Mouse (Mus musculus): ENCODE measurements at regions not wholly inside any gene's neighbourhood (a gene's known extent, or its start where the extent isn't known, plus 50 kb on each side); places are given as distances from the start of the nearest gene placed in this dataset.
"Not testable (repeated sequence)": the region's sequence is repeated elsewhere in the genome, so short reads cannot be mapped to it uniquely, and the experiment has no call there.

DNA sequence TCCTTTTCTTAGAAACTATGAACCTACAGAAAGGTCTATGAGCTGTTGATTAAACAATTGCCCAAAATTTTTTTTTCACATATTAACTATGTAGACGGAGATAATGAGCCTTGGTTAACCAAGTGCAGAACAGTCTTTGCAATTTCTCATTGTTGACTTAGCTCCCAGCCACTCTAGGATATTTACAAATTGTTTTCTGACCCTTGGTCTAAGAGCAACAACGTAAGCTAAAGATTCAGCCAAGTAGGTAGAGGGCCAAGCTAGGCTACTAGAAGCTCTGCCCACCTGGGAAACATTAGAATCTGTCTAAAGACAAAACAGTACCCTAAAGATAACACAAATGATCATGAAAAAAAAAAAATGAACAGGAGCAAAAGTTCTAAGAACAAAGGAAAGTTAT is 67.5 kb upstream of the Map9 start:
- no peak for DNase-seq

DNA sequence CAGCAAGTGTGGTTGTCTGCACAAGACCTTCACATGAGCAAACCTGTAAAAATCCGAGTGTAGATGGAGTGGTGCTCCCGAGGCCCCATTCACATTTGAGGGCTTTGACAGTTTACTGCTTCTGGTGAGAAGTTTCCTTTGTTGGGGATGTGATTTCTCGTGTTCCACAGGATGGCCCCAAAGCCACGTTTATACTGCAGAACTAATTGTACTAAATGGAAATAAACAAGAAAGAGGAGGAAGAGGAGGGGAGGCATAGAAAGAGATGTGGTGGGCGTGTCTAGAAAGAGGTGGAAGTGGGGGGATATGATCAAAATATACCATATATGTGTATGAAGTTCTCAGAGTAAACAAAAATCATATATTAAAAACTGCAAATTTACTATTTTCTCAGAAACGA is 68.8 kb upstream of the Map9 start:
- DNase-seq = no peak

DNA sequence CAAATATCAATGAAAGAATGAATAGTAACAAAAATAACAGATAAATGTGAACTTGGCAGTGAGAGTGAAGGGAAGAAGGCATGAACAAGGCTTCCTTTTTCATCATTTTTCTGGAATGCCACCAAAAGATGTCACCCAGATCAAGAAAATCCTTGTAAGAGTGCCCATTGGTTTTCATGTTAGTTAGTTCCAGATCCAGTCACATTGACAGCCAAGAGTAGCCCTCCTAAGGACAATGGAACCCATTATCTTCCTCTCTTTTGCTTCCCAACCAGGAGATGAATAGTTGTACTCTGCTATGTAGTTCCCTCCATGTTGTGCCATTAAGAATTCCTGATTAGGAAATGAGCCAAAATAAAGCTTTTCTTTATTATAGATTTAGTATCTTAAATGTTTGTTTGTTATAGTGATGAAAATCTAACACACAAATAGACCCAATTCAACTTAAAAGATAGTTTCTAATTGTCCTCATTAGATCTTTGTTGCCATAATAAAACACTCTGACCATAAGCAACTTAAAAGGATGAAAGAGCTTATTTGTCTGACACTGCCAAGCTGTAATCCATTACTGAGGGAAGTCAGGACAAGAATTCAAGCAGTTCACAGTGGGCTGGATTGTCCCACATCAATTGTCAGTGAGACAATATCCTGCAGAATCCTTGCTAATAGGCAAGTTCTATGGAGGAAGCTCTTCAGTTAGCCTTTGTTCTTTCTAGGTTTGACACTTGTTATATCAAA is 80.7 kb upstream of the Map9 start:
- DNase-seq = no peak

DNA sequence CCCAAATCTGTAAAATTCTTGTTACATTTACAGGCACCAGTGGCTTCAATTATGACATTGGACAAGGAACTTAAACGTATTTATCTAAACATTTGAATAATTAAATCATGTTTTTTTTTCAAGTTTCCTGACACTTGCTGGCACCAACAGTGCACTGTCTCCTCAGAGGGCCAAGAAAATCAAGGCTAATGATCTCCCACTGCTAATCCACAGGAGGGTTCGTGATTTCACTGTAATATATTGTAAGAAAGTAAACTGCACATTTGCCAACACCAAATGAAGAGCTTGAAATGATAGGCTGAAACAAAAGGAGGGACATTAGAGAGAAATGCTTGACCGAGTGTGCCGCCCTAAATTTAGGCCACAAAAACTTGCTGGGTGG is 82.0 kb upstream of the Map9 start:
- no peak for DNase-seq

DNA sequence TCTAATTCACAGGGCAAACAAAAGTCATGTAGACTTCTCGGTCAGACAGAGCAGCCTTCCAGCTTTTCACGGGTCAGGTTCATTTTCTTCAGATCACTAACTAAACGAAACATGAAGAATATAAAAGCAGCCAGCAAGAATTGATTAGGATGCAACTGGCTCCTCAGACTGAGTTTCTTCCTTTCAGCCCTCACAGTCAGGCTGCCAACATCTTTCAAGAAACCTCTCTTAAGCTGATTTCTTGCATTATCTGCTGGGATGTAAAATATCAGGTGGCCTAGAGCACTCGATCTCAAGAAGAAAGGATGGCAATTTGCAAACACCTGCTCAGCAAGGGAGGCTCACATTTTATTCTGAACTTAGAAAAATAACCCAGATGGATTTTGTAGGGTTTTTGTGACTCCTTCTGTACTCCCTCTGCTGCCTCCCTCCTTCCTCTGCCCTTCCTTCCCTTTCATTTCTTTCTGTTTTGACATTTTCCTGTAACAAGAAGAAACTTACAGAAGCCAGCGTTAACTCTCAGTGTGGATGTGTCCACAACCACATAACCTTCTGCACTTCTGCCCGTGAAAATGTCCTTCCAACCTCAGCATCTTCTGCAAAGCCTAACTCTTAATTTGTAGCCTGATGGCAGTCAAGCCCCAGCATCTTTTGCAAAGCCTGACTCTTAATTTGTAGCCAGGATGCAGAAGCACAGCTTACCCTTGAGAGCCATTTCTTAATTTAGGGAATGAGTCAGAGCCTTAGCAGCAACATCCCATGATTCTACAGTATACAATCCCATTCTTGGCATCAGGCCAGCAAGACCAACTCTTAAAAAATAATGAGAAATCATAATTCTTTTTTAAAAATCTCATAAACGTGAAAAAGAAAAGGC is 82.7 kb upstream of the Map9 start:
- DNase-seq = peak; percentile 4

DNA sequence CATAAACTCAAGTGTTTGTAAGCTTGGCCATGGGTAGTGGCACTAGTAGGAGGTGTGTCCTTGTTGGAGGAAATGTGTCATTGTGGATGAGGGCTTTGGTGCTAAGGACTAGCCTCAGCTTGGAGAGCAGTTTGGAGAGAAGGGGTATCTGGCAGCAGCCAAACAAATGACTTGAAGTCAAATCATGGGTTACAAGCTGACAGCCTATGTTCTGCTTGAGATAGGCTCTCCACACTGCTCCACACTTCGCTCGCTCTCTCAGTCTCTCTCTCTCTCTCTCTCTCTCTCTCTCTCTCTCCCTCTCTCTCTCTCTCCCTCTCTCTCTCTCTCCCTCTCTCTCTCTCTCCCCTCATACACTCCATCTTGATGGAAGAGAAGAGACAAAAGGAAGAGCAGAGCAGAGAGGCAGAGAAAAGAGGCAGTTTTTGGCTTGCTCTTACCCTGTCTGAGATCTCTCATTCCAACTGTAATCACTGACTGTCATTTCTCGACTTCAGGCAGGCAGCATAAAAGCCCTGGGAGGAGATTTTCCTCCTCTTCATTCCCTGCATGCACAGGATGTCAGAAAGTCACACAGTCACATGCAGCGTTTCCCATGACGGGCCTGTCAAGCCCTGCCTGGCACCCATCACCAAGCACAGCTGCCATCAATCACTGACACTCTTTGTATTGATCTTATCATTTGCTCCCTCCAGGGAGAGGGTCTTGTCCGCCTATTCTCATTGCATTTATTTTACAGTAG is 83.5 kb upstream of the Map9 start:
- no peak for DNase-seq

DNA sequence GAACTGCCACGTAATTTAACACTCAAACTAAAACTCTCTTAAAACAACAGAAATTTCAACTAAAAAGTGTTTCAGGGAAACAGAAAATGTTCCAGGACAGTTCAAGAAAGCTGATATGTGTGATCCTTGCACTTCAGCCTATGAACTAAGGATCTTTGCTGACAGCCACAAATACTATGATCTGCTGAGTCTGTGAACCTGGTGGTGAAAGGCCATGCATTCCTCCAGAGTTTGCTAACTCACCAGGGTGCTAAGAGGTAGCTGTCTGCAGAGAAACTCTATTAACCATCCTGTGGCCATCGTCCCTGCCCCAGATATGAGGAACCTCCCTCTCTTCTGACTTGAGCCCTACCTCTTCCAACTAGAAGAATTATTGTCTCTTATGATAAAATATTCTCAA is 84.3 kb upstream of the Map9 start:
- not testable (repeated sequence) for DNase-seq

DNA sequence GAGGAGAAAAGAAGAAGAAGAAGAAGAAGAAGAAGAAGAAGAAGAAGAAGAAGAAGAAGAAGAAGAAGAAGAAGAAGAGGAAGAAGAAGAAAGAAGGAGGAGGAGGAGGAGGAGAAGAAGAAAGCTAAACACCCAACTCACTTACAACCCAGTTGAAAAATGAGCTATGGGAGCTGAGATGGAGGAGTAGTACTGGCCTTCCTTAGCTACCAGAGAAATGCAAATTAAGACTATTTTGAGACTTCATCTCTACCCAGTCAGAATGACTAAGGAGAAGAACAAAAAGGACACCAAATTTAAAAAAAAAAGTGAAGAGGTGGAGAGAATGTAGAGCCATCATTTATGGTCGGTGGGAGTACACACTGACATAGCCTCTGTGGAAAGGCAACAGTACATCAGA is 85.9 kb upstream of the Map9 start:
- DNase-seq = no peak

DNA sequence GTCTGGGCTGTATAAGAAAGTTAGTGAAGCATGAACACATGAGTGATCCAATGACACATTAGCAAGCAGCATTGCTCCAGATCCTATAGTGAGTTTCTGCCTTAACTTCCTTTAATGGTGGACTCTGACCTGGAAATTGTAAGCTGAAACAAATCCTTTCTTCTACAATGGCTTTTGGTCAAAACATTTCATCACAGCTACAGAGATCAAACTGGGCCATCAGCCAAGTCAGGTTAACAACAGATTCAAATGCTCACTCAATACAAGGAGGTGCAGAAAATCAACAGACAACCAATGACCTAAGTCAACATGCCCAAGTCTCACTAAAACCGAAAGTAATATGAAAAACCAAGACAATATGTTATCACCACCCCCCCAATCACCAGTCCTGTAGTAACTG is 91.9 kb upstream of the Map9 start:
- DNase-seq = no peak

DNA sequence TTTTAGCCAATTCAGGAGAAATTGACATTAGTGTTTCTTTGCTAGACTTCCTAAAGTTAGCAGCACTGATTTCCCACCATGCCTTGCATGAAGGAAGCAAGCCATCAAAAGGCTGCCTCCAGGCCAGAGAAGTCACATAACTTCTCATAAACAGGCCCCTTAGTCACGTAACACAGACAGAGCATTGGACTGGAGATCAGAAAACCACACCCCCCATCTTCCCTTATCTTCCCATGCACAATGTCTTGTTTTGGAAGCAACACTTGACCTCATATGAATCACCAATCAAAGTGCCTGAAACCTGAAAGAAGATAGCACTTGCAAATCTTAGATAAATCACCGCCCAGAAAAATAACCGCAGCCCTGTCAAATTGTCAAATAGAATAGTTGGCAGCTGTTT is 95.9 kb upstream of the Map9 start:
- no peak for DNase-seq

DNA sequence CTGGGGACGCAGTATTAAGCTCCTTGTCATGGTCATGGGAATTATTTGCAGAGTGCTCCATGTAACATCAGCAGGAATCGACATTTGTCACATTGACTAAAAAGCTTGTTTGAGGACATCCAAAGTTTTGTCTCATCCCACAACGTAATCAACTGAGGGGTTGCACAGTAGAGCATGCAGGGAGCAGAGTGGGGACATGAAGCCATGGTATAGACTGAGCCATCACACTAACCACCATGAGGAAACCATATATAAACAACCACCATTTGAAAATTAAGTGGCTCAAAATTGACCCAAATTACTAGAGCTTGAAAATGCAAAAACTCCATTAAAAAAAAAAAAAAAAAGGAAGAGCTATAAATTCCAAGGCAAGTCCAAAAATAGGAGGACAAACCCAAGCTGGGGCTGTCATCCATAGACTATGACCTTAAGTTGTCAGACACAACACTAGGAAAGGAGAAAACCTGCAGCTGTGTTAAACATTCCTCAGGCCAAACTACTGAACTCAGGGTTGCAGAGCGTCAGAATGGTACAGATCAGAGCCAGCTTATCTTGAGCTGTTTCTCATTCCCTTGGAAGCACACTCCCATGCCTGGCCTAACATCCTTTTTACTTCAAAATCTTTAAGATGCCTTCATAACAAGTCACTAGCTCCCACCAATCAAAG is 97.7 kb upstream of the Map9 start:
- DNase-seq = no peak

DNA sequence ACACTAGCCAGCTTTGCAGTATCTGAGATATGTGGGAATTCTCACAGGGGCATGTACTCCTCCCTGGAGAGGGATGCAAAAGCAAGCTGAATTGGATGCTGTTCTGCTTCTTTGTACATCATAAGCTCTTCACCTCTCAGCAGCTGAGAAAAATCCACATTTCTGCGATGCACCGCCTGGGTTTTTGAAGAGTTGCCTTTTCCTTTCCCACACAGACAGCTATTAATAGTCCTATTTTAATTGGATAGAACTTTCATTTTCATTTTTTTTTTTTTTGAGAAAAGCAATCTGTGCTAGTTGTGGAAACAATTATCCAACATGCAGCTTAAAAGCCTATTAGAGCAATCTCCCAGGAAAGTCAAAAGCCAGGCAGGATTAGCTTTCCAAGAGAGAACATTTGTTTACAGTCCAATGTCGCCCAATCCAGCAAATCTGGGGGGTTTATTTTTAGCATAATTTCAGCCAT is 105.2 kb upstream of the Gucy1a1 start:
- DNase-seq = no peak

DNA sequence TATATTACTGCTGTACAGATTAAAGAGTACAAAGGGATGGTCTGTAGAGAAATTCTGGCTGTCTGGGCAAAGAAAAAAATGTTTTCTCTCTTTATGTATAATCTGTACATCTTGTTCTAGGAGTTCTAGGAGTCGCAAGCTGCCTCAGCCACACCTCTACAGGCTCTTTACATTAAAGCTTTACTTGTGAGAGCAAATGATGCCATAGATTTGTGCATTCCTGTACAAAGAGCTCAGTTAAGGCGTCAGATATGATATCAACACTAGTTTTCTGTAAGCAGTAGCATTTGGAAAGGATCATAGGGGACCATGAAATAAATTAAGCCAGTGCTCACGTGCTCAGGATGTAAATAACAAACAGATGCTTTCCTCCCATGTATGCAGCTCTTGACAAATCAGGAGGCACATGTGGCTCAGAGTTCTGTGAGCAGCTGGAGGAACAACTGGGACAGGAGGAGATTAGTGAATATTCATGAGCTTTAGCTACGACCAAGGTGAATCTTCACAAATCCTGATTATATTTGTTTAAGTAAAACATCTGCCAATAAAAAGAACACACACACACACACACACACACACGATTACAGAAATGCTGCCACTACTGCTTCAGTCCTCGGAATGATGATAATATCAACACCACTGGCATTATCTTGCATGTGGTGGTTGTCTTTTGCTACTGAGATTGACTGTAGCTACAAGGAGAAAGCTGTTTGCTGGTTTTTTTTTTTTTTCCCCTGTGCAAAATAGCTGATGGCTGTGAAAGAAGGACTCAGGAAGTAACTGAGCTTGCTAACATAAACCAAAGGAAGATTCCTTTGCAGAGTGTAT is 104.6 kb upstream of the Gucy1a1 start:
- no peak for DNase-seq

DNA sequence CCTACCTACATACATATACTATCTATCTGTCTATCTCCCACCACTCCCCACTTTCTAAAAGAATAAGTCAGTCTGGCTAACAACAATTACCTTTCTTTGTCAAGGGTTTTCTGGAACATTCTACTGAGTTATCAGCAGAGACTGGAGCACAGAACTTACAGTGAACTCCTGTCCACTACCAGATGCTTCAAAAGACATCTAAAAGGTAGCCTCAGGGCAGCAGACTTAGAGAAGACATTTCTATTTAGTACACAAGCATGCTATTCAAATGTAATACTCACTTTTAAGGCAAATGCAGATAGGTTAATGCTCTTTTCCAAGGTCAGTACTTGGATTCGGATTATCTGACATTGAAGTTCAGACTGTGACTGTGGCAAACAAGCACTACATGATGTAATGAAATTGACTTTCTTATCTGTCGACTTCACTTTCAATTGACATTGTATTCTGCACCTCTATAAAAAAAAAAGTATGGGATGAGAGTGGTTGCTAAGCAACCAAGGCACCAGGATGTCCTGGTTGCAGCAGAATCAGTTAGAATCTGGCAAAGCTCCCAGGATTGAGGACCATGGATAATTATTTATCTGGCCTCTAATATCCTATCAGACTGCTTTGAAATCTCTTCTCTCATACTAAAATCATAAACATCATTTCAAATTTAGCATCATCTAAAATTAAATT is 90.9 kb upstream of the Gucy1a1 start:
- DNase-seq = no peak

DNA sequence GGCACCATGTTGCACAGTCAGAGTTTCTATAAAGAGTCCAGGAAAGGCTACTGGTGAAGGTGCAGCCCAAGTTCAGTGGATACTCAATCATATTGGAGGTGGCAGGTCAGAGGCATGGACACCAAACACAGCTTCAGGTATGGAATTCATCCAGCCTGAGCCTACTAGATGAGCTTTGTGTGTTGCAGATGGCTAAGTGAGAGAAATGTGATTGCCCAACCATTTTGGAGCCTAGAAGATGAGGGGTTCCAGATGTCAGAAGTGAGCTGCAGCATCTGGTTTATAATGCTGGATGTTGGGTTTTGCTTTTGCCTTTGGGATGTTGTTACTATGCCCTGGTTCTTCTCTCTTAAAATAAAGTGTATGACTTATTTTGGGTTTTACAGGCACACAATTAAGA is 88.7 kb upstream of the Gucy1a1 start:
- DNase-seq = no peak

DNA sequence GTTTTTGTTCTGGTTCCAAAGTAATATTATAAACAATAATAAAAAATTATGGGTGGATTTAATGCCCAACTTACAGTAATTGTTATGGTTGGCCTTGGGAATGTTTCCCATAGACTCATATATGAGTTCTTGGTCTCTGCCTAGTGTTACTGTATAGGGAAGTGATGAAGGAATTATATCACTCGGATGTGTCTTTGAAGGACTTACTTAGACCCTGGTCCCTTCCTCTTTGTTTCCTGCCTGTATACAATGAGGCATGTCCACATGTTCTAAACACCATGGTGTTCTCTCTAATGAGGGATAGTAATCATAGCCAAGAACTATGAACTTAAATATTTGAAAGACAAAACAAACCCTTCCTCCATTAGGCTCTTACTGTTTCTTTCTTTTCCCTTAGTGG is 77.8 kb upstream of the Gucy1a1 start:
- DNase-seq = no peak

DNA sequence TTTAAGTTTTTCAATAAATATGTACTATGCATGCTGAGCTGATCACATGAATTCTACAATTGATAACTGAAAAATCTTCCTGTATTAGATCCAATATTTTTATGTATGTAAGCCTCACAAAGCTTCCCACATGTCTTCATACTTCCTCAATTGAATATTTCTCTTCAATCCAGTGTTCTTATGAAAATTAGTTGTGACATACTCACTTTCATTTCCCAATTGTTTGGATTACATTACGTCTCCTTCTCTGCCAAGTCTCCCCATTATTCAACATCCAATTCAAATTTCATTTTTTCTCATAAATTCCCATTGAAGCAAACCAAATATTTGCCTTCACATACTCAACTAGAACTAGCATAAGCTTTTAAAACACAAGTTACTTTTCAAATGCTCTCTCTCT is 76.3 kb upstream of the Gucy1a1 start:
- DNase-seq = no peak

DNA sequence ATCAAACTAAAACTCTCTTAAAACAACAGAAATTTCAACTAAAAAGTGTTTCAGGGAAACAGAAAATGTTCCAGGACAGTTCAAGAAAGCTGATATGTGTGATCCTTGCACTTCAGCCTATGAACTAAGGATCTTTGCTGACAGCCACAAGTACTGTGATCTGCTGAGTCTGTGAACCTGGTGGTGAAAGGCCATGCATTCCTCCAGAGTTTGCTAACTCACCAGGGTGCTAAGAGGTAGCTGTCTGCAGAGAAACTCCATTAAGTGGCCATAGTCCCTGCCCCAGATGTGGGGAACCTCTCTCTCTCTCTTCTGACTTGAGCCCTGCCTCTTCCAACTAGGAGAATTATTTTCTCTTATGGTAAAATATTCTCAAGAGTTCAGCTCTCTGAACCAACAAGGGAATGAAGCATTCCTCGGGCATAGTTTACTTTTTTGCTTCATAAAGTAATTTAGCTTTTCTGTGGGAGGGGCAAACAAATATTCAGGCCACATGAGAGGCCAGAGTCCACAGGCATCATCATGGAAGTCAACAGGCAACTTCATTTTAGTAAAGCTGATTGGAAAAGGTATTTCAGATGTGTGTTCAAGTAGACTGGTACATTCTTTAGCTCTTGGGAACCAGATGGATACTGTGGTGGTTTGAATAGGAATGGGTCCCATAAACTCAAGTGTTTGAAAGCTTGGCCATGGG is 73.8 kb upstream of the Gucy1a1 start:
- not testable (repeated sequence) for DNase-seq

DNA sequence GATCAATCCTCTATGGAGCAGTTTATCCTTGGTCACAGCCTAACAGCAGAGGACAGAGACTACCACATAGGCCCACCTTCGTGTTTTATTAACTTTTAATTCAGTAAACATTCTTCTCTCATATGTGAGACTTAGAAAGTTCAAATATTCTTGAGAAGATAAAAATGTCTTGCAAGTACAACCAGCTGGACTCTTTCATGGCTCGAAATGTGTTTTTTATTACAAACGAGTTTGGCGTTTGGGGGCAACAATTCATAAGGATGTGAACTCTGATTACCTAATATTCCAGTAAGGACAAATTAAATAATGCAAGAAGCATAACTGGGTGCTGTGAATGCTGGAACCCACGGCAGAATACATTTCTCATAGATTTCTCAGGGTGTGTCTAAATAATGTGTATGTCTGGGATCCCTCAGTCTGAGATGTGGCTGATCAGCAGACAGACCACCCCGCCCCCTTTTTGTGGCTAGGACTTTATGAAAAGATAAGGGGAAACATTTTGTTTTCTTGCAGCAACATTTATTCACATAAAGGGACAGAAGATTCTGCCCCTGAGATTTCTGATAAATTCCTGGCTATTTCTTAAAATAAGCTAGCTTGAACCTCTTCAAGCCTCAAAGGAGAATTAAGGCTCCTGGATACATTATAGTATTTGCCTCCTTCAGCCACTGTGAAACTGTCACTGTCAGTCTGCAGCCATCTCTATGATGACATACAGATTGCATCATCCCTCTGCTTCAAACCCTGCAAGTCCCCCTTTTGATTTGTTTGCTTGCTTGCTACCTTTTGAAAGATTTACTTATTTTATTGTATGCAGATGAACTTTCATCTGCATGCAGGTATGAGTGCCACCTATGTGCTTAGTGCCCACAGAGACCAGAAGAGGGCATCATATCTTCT is 69.2 kb upstream of the Gucy1a1 start:
- no peak for DNase-seq

DNA sequence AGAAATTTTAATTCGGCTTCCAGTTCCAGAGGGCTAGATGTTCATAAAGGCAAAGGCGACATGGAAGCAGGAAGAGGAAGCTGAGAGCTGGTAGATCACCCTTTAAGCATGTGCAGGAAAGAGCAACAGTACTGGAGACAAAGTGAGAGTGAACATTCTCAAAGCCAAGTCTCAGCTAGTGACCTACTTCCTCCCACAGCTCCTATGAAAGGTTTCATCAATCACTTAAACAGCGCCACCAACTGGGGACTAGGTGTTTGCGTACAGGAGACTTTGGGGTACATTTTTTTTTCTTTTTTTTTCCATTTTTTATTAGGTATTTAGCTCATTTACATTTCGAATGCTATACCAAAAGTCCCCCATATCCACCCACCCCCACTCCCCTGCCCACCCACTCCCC is 61.7 kb upstream of the Gucy1a1 start:
- DNase-seq = no peak

All from cerebellum, adult 8-10 months (tissue).